31 mouse cellular contexts compared by ENCODE assay signal in genomic region chr6:55627228-55627627, GRCm38 (mm10). TPM values are rescaled to one million over a fixed set of nuclear protein-coding genes. Genes with fewer than 3 reads are reported as not detected.
"Had no signal": no experiment of that assay in that cellular context is flagged by ENCODE, and none has a peak within 500 bp of the region (broad histone marks: within the 10 kb centered on the region; RNA-seq: fewer than 3 reads in every experiment).

No protein-coding gene starts in this region.

- H3K36me3 ChIP-seq: heart, embryonic 12.5 days; hindbrain, embryonic 10.5 days; hindbrain, embryonic 12.5 days; intestine, embryonic 15.5 days; limb, embryonic 10.5 days; limb, embryonic 12.5 days had no signal

- ATAC-seq: forebrain, embryonic 16.5 days; hindbrain, embryonic 16.5 days; inflammation-experienced regulatory T-cells, adult 6 months; intestine, embryonic 15.5 days; intestine, postnatal 0 days had no signal

- H3K4me3 ChIP-seq: gastrocnemius, adult 2 months; heart, adult 2 months; heart, embryonic 12.5 days; hindbrain, embryonic 10.5 days; hindbrain, embryonic 12.5 days; intestine, embryonic 15.5 days; layer of hippocampus, adult 2 months; left cerebral cortex, adult 2 months; limb, embryonic 10.5 days; limb, embryonic 12.5 days had no signal

- H3K9me3 ChIP-seq: heart, embryonic 12.5 days; hindbrain, embryonic 10.5 days; hindbrain, embryonic 12.5 days; intestine, embryonic 15.5 days; limb, embryonic 10.5 days; limb, embryonic 12.5 days had no signal

- H3K27ac ChIP-seq: gastrocnemius, adult 2 months; heart, adult 2 months; hindbrain, embryonic 10.5 days; hindbrain, embryonic 12.5 days; hindbrain, embryonic 14.5 days; intestine, embryonic 15.5 days; layer of hippocampus, adult 2 months; left cerebral cortex, adult 2 months; limb, embryonic 10.5 days; limb, embryonic 12.5 days had no signal

- H3K4me2 ChIP-seq: heart, embryonic 12.5 days; hindbrain, embryonic 12.5 days; hindbrain, embryonic 14.5 days; intestine, embryonic 15.5 days; limb, embryonic 12.5 days had no signal

- H3K4me1 ChIP-seq: heart, embryonic 12.5 days; hindbrain, embryonic 10.5 days; hindbrain, embryonic 12.5 days; intestine, embryonic 15.5 days; limb, embryonic 10.5 days had no signal

- DNase-seq: gastrocnemius, adult 2 months; gastrocnemius, postnatal 10 days; gastrocnemius, postnatal 25 days; heart, adult 2 months; heart, postnatal 10 days; heart, postnatal 4 days; kidney, adult 18-20 months; kidney, adult 8-10 months; kidney, postnatal 10 days; kidney, postnatal 25 days; kidney, postnatal 4 days had no signal

- H3K27me3 ChIP-seq: heart, embryonic 12.5 days; hindbrain, embryonic 12.5 days; intestine, embryonic 15.5 days; limb, embryonic 12.5 days had no signal

- H3K9ac ChIP-seq: heart, embryonic 12.5 days; hindbrain, embryonic 12.5 days; hindbrain, embryonic 14.5 days; intestine, embryonic 15.5 days; limb, embryonic 12.5 days had no signal

RNA-seq across cellular contexts. Expression of gene Neurod6, which starts 53.8 kb away (rescaled TPM):
- total RNA-seq: gastrocnemius, adult 2 months; gastrocnemius, postnatal 25 days; gastrocnemius, postnatal 4 days; granulocyte monocyte progenitor cell, adult 5-6 weeks; heart, adult 2 months; heart, postnatal 10 days; heart, postnatal 25 days; heart, postnatal 4 days had no signal
- polyA plus RNA-seq: heart, adult 2 months; heart, embryonic 14.5 days; heart, embryonic 16.5 days; inflammation-experienced regulatory T-cells, adult 6 months; intestine, embryonic 15.5 days; kidney, embryonic 14.5 days; kidney, embryonic 16.5 days; limb, embryonic 10.5 days; limb, embryonic 12.5 days had no signal
